28 mouse cellular contexts compared by ENCODE assay signal in genomic region chr5:117853741-117854140, GRCm38 (mm10).
A peak's percentile ranks its signal among the peaks of the same experiment; 100 is the strongest.
DNase-seq lines count a peak whose midpoint lies in the region; ATAC-seq and TF ChIP-seq lines count a peak whose summit lies in the region.
"Had no signal": no experiment of that assay in that cellular context is flagged by ENCODE, and none has a peak within 500 bp of the region (broad histone marks: within the 10 kb centered on the region; RNA-seq: fewer than 3 reads in every experiment).

No protein-coding gene starts in this region.

- 25% methylated on average over 10 of the region's 10 CpGs for WGBS in kidney, adult 2 months
- 43% methylated on average over 10 of the region's 10 CpGs for WGBS in kidney, embryonic 14.5 days
- WGBS in heart, embryonic 11.5 days (ENCODE audit: insufficient replicate concordance), result 69% methylated on average over 10 of the region's 10 CpGs

- TF ChIP-seq POLR2A in kidney, adult 2 months (IDR thresholded peaks at IDR 0.05; ENCODE audit: low read depth, low read length), result no peak

- no peak overlapping the region for H3K4me2 ChIP-seq in kidney, embryonic 14.5 days (replicated peaks; ENCODE audit: low read depth, low read length)
- H3K4me2 ChIP-seq in heart, embryonic 11.5 days, result no peak overlapping the region
- H3K4me2 ChIP-seq: embryonic facial prominence, embryonic 13.5 days; forebrain, embryonic 13.5 days; heart, embryonic 12.5 days; heart, embryonic 15.5 days; hindbrain, embryonic 13.5 days had no signal

- no peaks in the 10 kb centered on the region for H3K4me1 ChIP-seq in kidney, adult 2 months (ENCODE audit: control insufficient read depth, insufficient read depth, low read length)
- H3K4me1 ChIP-seq in kidney, embryonic 14.5 days (ENCODE audit: control insufficient read depth, insufficient read depth, low read length), result no peaks in the 10 kb centered on the region
- no peaks in the 10 kb centered on the region for H3K4me1 ChIP-seq in heart, embryonic 11.5 days (ENCODE audit: control insufficient read depth, insufficient read depth, low read length)
- H3K4me1 ChIP-seq: embryonic facial prominence, embryonic 10.5 days; embryonic facial prominence, embryonic 13.5 days; forebrain, embryonic 10.5 days; forebrain, embryonic 13.5 days; heart, embryonic 12.5 days; heart, embryonic 15.5 days; hindbrain, embryonic 10.5 days; hindbrain, embryonic 13.5 days had no signal

- TF ChIP-seq CTCF in kidney, adult 2 months (conservative IDR thresholded peaks at IDR 0.05; ENCODE audit: insufficient read depth, insufficient read length, low read depth, low read length), result no peak

- no peak overlapping the region for H3K4me3 ChIP-seq in kidney, adult 2 months (ENCODE audit: insufficient read depth, low read depth, low read length)
- H3K4me3 ChIP-seq in kidney, embryonic 14.5 days (ENCODE audit: low read length), result no peak overlapping the region
- no peak overlapping the region for H3K4me3 ChIP-seq in heart, embryonic 11.5 days (ENCODE audit: low read depth, low read length)
- H3K4me3 ChIP-seq: embryonic facial prominence, embryonic 10.5 days; embryonic facial prominence, embryonic 13.5 days; forebrain, embryonic 10.5 days; forebrain, embryonic 13.5 days; heart, adult 2 months; heart, embryonic 12.5 days; heart, embryonic 15.5 days; hindbrain, embryonic 10.5 days; hindbrain, embryonic 13.5 days had no signal

- peak; percentile 3 for DNase-seq in cerebellum, adult 9-11 months
- no peak for DNase-seq in cerebellum, postnatal 36 days
- DNase-seq in kidney, adult 2 months, result peak; percentile 54
- peak; percentile 5 to 65 for DNase-seq in kidney, postnatal 25 days
- DNase-seq: adrenal gland, postnatal 10 days; adrenal gland, postnatal 36 days; cerebellum, adult 18-20 months; cerebellum, adult 9-10 months; embryo, embryonic 11 days; gastrocnemius, postnatal 10 days; gastrocnemius, postnatal 36 days; heart, adult 2 months; heart, postnatal 10 days; heart, postnatal 36 days had no signal

- H3K36me3 ChIP-seq in kidney, adult 2 months (ENCODE audit: control insufficient read depth, insufficient read depth, low read length), result no peaks in the 10 kb centered on the region
- H3K36me3 ChIP-seq in kidney, embryonic 14.5 days (ENCODE audit: control insufficient read depth, insufficient read depth, low read length), result no peaks in the 10 kb centered on the region
- no peaks in the 10 kb centered on the region for H3K36me3 ChIP-seq in heart, embryonic 11.5 days (ENCODE audit: control insufficient read depth, insufficient read depth, low read length)
- H3K36me3 ChIP-seq: embryonic facial prominence, embryonic 10.5 days; embryonic facial prominence, embryonic 13.5 days; forebrain, embryonic 10.5 days; heart, embryonic 12.5 days; heart, embryonic 15.5 days; hindbrain, embryonic 10.5 days; hindbrain, embryonic 13.5 days had no signal

- H3K9me3 ChIP-seq in kidney, embryonic 14.5 days (ENCODE audit: control insufficient read depth, low read length), result no peaks in the 10 kb centered on the region
- no peaks in the 10 kb centered on the region for H3K9me3 ChIP-seq in heart, embryonic 11.5 days (replicated peaks; ENCODE audit: control insufficient read depth, low read length)
- H3K9me3 ChIP-seq: embryonic facial prominence, embryonic 10.5 days; embryonic facial prominence, embryonic 13.5 days; forebrain, embryonic 10.5 days; forebrain, embryonic 13.5 days; heart, embryonic 12.5 days; heart, embryonic 15.5 days; hindbrain, embryonic 10.5 days; hindbrain, embryonic 13.5 days had no signal

- H3K27ac ChIP-seq in kidney, adult 2 months (ENCODE audit: insufficient read depth, low read depth, low read length), result no peak overlapping the region
- no peak overlapping the region for H3K27ac ChIP-seq in kidney, embryonic 14.5 days (ENCODE audit: low read depth, low read length)
- H3K27ac ChIP-seq in heart, embryonic 11.5 days (ENCODE audit: low read depth, low read length), result no peak overlapping the region
- H3K27ac ChIP-seq: embryonic facial prominence, embryonic 10.5 days; embryonic facial prominence, embryonic 13.5 days; forebrain, embryonic 10.5 days; forebrain, embryonic 13.5 days; heart, adult 2 months; heart, embryonic 15.5 days; hindbrain, embryonic 10.5 days; hindbrain, embryonic 13.5 days had no signal

- no peak for ATAC-seq in kidney, embryonic 14.5 days (ENCODE audit: low FRiP score, low TSS enrichment)
- ATAC-seq in erythroblast, adult 5-6 weeks (replicated peaks; ENCODE audit: low FRiP score, poor library complexity, severe bottlenecking), result no peak
- no peak for ATAC-seq in heart, embryonic 11.5 days (replicated peaks; ENCODE audit: insufficient number of reproducible peaks, low FRiP score, low TSS enrichment)
- ATAC-seq: forebrain, embryonic 13.5 days; forebrain, embryonic 16.5 days; hindbrain, embryonic 16.5 days; Patski had no signal

- H3K9ac ChIP-seq in kidney, embryonic 14.5 days (ENCODE audit: low read depth, low read length), result no peak overlapping the region
- no peak overlapping the region for H3K9ac ChIP-seq in heart, embryonic 11.5 days (ENCODE audit: low read depth, low read length)
- H3K9ac ChIP-seq: embryonic facial prominence, embryonic 13.5 days; forebrain, embryonic 13.5 days; heart, embryonic 12.5 days; heart, embryonic 15.5 days; hindbrain, embryonic 13.5 days had no signal

- H3K27me3 ChIP-seq in kidney, adult 2 months (replicated peaks; ENCODE audit: control insufficient read depth, insufficient read depth, low read length), result no peaks in the 10 kb centered on the region
- no peaks in the 10 kb centered on the region for H3K27me3 ChIP-seq in kidney, embryonic 14.5 days (ENCODE audit: control insufficient read depth, insufficient read depth, low read length)
- H3K27me3 ChIP-seq in heart, embryonic 11.5 days (ENCODE audit: control insufficient read depth, insufficient read depth, low read length), result peaks cover 6% of the 10 kb centered on the region; the same call in 1 of the 2 replicates
- H3K27me3 ChIP-seq: forebrain, embryonic 13.5 days had no signal

Comparison
In these comparisons a context has a peak if more than half of its experiments do, and no peak if none do; other contexts are left out.
1. DNase-seq: peak in cerebellum, adult 9-11 months (single experiment), kidney, adult 2 months (single experiment) and kidney, postnatal 25 days (2 of 2); none in cerebellum, postnatal 36 days (0 of 2).